Mouse (Mus musculus): ENCODE data around the gene Rhbdl3.
A peak's percentile ranks its signal among the peaks of the same experiment; 100 is the strongest.
"Not testable (repeated sequence)": the region's sequence is repeated elsewhere in the genome, so short reads cannot be mapped to it uniquely, and the experiment has no call there.

The Rhbdl3 gene

GRCm38 (mm10) chr11:80312565-80312964 is 11.9 kb downstream of the Rhbdl3 start:
- DNase-seq (ENCODE audit: low read depth, low spot score) = no peak

GRCm38 (mm10) chr11:80313462-80313861 is 12.8 kb downstream of the Rhbdl3 start:
- no peak for DNase-seq (ENCODE audit: low read depth, low spot score)

- no peak for DNase-seq (ENCODE audit: low read depth, low spot score)
These were observed 13.2 kb downstream of the Rhbdl3 start for GRCm38 (mm10) chr11:80313944-80314343.

- DNase-seq (ENCODE audit: low read depth, low spot score) = no peak
These were observed 15.3 kb downstream of the Rhbdl3 start for GRCm38 (mm10) chr11:80315743-80316639.

- no peak for DNase-seq (ENCODE audit: low read depth, low spot score)
These were observed 22.5 kb downstream of the Rhbdl3 start for GRCm38 (mm10) chr11:80323255-80323654.

- DNase-seq (ENCODE audit: low read depth, low spot score) = no peak
These were observed 23.9 kb downstream of the Rhbdl3 start for GRCm38 (mm10) chr11:80324636-80325035.

GRCm38 (mm10) chr11:80332709-80333400 is 32.1 kb downstream of the Rhbdl3 start:
- DNase-seq (ENCODE audit: low read depth, low spot score) = no peak

- no peak for DNase-seq (ENCODE audit: low read depth, low spot score)
These were observed 35.1 kb downstream of the Rhbdl3 start for GRCm38 (mm10) chr11:80335609-80336350.

GRCm38 (mm10) chr11:80336351-80336730 is 35.6 kb downstream of the Rhbdl3 start:
- no peak for DNase-seq (ENCODE audit: low read depth, low spot score)

- no peak for DNase-seq (ENCODE audit: low read depth, low spot score)
These were observed 41.8 kb downstream of the Rhbdl3 start for GRCm38 (mm10) chr11:80342482-80342881.

GRCm38 (mm10) chr11:80351832-80352430 is 51.2 kb downstream of the Rhbdl3 start:
- DNase-seq (ENCODE audit: low read depth, low spot score) = peak; percentile 68

- DNase-seq (ENCODE audit: low read depth, low spot score) = no peak
These were observed 54.1 kb downstream of the Rhbdl3 start for GRCm38 (mm10) chr11:80354832-80355231.

- DNase-seq (ENCODE audit: low read depth, low spot score) = no peak
These were observed 68.2 kb downstream of the Rhbdl3 start for GRCm38 (mm10) chr11:80368949-80369348.

- no peak for DNase-seq (ENCODE audit: low read depth, low spot score)
These were observed 75.9 kb downstream of the Rhbdl3 start for GRCm38 (mm10) chr11:80376651-80377050.

- peak; percentile 65 for DNase-seq (ENCODE audit: low read depth, low spot score)
These were observed 77.2 kb downstream of the Rhbdl3 start, which contains the start of gene 5730455P16Rik for GRCm38 (mm10) chr11:80377712-80378451. 5730455P16Rik (minus strand) TSS chr11:80378034.

GRCm38 (mm10) chr11:80378452-80379068 is 77.8 kb downstream of the Rhbdl3 start:
- DNase-seq (ENCODE audit: low read depth, low spot score) = not testable (repeated sequence)

GRCm38 (mm10) chr11:80379184-80379583 is 78.5 kb downstream of the Rhbdl3 start:
- DNase-seq (ENCODE audit: low read depth, low spot score) = not testable (repeated sequence)

GRCm38 (mm10) chr11:80382626-80383018 is 81.9 kb downstream of the Rhbdl3 start:
- DNase-seq (ENCODE audit: low read depth, low spot score) = no peak

GRCm38 (mm10) chr11:80383019-80383625 is 82.4 kb downstream of the Rhbdl3 start, which contains the start of gene Zfp207:
Zfp207 (plus strand) TSS chr11:80383279.
- DNase-seq (ENCODE audit: low read depth, low spot score) = peak; percentile 91

GRCm38 (mm10) chr11:80383626-80384046 is 82.9 kb downstream of the Rhbdl3 start:
- DNase-seq (ENCODE audit: low read depth, low spot score) = peak; percentile 16
